Mouse (Mus musculus) thymus, adult 2 months (tissue): ENCODE measurements around the gene Usp10. TPM values are rescaled to one million over a fixed set of nuclear protein-coding genes. Genes with fewer than 3 reads are reported as not detected.

ENCODE experiments used
- DNase-seq: peaks from one replicate; pipeline ENCODE4 v3.0.0; 2021
- H3K27ac ChIP-seq: fragments of 200-500 bp; 2 replicates; pipeline ENCODE4 v1.5.1; 2012; ENCODE audit warnings: low read length, control low read depth; ENCODE audit not compliant: control insufficient read depth, insufficient read depth
- H3K27me3 ChIP-seq: fragments of 200-500 bp; 2 replicates; pipeline ENCODE4 v1.6.1; 2012; ENCODE audit warnings: mild to moderate bottlenecking, low read length, moderate library complexity, mixed read lengths; ENCODE audit not compliant: control insufficient read depth, insufficient read depth
- H3K36me3 ChIP-seq: fragments of 200-500 bp; 2 replicates; pipeline ENCODE4 v1.6.1; 2012; ENCODE audit warnings: mild to moderate bottlenecking, low read length, moderate library complexity; ENCODE audit not compliant: control insufficient read depth, insufficient read depth
- H3K4me1 ChIP-seq: fragments of 200-500 bp; replicated peaks from 2 replicates; pipeline ENCODE4 v1.6.1; 2012; ENCODE audit warnings: low read length; ENCODE audit not compliant: control insufficient read depth, insufficient read depth
- H3K4me3 ChIP-seq: fragments of 200-500 bp; 2 replicates; pipeline ENCODE4 v1.5.1; 2012; ENCODE audit warnings: mild to moderate bottlenecking, low read length, control low read depth, moderate library complexity; ENCODE audit not compliant: control insufficient read depth, insufficient read depth
- CTCF ChIP-seq: fragments of 200-500 bp; IDR thresholded peaks from 2 replicates; pipeline ENCODE4 v1.5.1; 2012; ENCODE audit warnings: mild to moderate bottlenecking, control low read depth, low read length, moderate library complexity, borderline replicate concordance; ENCODE audit not compliant: control insufficient read depth, poor library complexity, insufficient read depth; ENCODE audit errors: extremely low read depth
- POLR2A ChIP-seq: fragments of 200-500 bp; IDR thresholded peaks from 2 replicates; pipeline ENCODE4 v1.6.1; 2012; ENCODE audit warnings: mild to moderate bottlenecking, low read length, control low read depth, moderate library complexity; ENCODE audit not compliant: control insufficient read depth, poor library complexity, insufficient read depth; ENCODE audit errors: extremely low read depth
- WGBS: fragments of 180-500 bp; shearing (Covaris S2); methylation state at CpG from one replicate; pipeline ENCODE4 v1.1.7; 2018; 5-methylcytosine and 5-hydroxymethylcytosine counted together
- polyA plus RNA-seq: library from polyadenylated mRNA; depleted of rRNA; stranded (reverse); fragments of >200 nt; gene quantifications from 2 replicates; pipeline ENCODE4 v1.2.3, GENCODE M21; 2012

Gene Usp10
- polyA plus RNA-seq, 1 experiment, result 126 TPM

- 93% methylated on average over 2 of the region's 2 CpGs for WGBS
- Histone ChIP-seq H3K4me3 (no peak overlapping the region), H3K4me1 (no peaks in the 10 kb centered on the region), H3K27me3 (no peaks in the 10 kb centered on the region), H3K36me3 (peaks cover 19% of the 10 kb centered on the region), H3K27ac (no peak overlapping the region)
- no peak for TF ChIP-seq CTCF
- no peak for TF ChIP-seq POLR2A
- no peak for DNase-seq
Observed at GRCm38 (mm10) chr8:119939336-119939735, 29.2 kb downstream of the Usp10 start.

GRCm38 (mm10) chr8:119941471-119941870, 31.3 kb downstream of the Usp10 start:
- H3K4me3 ChIP-seq, result no peak overlapping the region
- TF ChIP-seq POLR2A (no peak), CTCF (no peak)
- WGBS, result 97% methylated on average over 18 of the region's 18 CpGs
- H3K27ac ChIP-seq, result no peak overlapping the region
- H3K27me3 ChIP-seq, result no peaks in the 10 kb centered on the region
- H3K36me3 ChIP-seq, result peaks cover 17% of the 10 kb centered on the region
- H3K4me1 ChIP-seq, result peaks cover 15% of the 10 kb centered on the region
- DNase-seq, result no peak

GRCm38 (mm10) chr8:119943616-119944015, 33.5 kb downstream of the Usp10 start:
- 97% methylated on average over 10 of the region's 10 CpGs for WGBS
- no peak overlapping the region for H3K4me3 ChIP-seq
- no peak for TF ChIP-seq CTCF
- no peak for TF ChIP-seq POLR2A

GRCm38 (mm10) chr8:119944096-119944811, 34.1 kb downstream of the Usp10 start:
- H3K36me3 ChIP-seq, result peaks cover 13% of the 10 kb centered on the region
- no peak overlapping the region for H3K4me3 ChIP-seq

More at GRCm38 (mm10) chr8:119943616-119944015, 33.5 kb downstream of the Usp10 start:
- Histone ChIP-seq H3K27me3 (no peaks in the 10 kb centered on the region), H3K27ac (no peak overlapping the region), H3K4me1 (peaks cover 20% of the 10 kb centered on the region), H3K36me3 (peaks cover 13% of the 10 kb centered on the region)
- DNase-seq, result no peak

GRCm38 (mm10) chr8:119946326-119946865, 36.2 kb downstream of the Usp10 start:
- TF ChIP-seq POLR2A (no peak), CTCF (no peak)
- Histone ChIP-seq H3K4me1 (peaks cover 20% of the 10 kb centered on the region), H3K36me3 (peaks cover 24% of the 10 kb centered on the region), H3K4me3 (no peak overlapping the region), H3K27ac (no peak overlapping the region), H3K27me3 (no peaks in the 10 kb centered on the region)
- WGBS, result 56% methylated on average over 8 of the region's 8 CpGs
- DNase-seq, result peak; percentile 32

More at GRCm38 (mm10) chr8:119944096-119944811, 34.1 kb downstream of the Usp10 start:
- TF ChIP-seq POLR2A, result no peak
- peak; percentile 76; the same call in 1 of the 2 replicates for TF ChIP-seq CTCF
- Histone ChIP-seq H3K4me1 (peaks cover 20% of the 10 kb centered on the region), H3K27me3 (no peaks in the 10 kb centered on the region), H3K27ac (no peak overlapping the region)
- WGBS, result 77% methylated on average over 9 of the region's 9 CpGs
- DNase-seq, result peak; percentile 67

GRCm38 (mm10) chr8:119947653-119948052, 37.5 kb downstream of the Usp10 start:
- H3K36me3 ChIP-seq, result peaks cover 26% of the 10 kb centered on the region

More at GRCm38 (mm10) chr8:119947653-119948052, 37.5 kb downstream of the Usp10 start:
- WGBS, result 93% methylated on average over 19 of the region's 19 CpGs
- TF ChIP-seq POLR2A, result no peak
- TF ChIP-seq CTCF, result no peak
- DNase-seq, result no peak
- Histone ChIP-seq H3K27ac (no peak overlapping the region), H3K27me3 (no peaks in the 10 kb centered on the region), H3K4me3 (no peak overlapping the region), H3K4me1 (peaks cover 20% of the 10 kb centered on the region)
